Mouse (Mus musculus): Measurements from ENCODE around the gene D630003M21Rik. TPM values are rescaled to one million over a fixed set of nuclear protein-coding genes. Genes with fewer than 3 reads are reported as not detected.

Gene D630003M21Rik
- total RNA-seq, 2 experiments from 2014 or later: 1.2 to 2.2 TPM

DNA sequence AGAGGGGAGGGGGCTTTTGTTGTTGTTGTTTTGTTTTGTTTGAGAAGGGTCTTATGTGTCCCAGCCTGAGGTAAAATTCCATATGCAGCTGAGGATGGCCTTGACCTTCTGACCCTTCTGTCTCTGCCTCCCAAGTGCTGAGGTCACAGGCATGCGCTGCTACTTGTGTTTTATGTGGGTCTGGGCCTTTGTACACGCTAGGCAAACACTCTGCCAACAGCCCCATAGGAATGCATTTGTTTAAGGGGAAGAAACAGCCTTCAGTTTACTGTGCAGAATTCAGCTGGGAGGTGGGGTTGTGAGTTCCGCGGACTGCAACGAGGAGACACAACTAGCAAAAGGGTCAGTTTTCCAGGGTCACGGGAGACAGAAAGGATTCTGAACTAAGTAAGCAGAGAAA lies 1.6 kb upstream of the D630003M21Rik start:
- no peak for DNase-seq
- intact Hi-C loops (cut with DNase I): no loop called here
- H3K27ac ChIP-seq: peak overlapping the region; percentile 35
- H3K4me3 ChIP-seq: no peak overlapping the region
- no peak for TF ChIP-seq CTCF (IDR thresholded peaks at IDR 0.05)

DNA sequence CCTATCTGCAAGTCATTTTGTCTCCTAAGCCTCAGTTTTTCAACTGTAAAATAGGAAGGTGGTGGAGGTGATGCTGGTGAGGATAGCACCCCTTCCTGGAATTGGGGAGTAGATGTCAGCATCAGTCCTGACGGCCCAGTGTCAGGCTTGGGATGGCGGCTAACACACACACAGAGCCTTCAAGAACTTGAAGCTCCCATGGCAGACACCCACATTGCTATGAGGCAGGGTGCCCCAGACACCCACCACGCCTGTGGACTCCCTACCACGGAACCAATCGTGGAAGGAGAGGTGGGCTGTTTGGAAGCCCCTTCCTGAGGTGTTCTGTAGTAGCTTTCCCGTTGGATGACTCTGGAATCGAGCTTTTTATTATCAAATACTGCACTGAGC lies 476 bp upstream of the D630003M21Rik start:
- Histone ChIP-seq H3K27ac (peak overlapping the region; percentile 82), H3K4me3 (peak overlapping the region; percentile 70)
- no peak for DNase-seq
- intact Hi-C loops (cut with DNase I): no loop called here
- TF ChIP-seq CTCF (IDR thresholded peaks at IDR 0.05): no peak

DNA sequence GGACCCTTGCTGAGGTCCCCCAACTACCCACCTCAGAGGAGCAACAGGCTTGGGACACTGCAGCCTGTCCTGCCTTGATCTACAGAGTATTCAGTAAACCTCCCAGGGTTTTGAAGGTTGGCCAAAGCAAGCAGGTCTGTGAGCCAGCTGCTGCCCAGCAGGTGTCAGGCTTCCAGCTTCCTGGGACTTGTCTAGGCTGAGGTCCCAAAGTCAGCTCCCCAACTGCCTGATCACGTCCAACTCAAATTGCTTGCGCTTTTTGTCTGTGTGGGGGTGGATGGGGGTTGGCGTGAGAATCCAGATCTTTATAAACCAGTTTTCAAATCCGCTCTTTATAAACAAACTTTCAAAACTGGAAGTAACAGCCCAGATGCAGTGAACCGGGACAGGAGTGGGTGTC lies 3.7 kb downstream of the D630003M21Rik start:
- no peak overlapping the region for H3K4me3 ChIP-seq
- intact Hi-C loops (cut with DNase I): loop anchor here (2.0 kb wide), 1 partner anchor 34 kb away; the partner anchor contains the start of gene Bpi
- TF ChIP-seq CTCF (IDR thresholded peaks at IDR 0.05): peak; percentile 69
- peak; percentile 83 for DNase-seq
- H3K27ac ChIP-seq: peak overlapping the region; percentile 64

DNA sequence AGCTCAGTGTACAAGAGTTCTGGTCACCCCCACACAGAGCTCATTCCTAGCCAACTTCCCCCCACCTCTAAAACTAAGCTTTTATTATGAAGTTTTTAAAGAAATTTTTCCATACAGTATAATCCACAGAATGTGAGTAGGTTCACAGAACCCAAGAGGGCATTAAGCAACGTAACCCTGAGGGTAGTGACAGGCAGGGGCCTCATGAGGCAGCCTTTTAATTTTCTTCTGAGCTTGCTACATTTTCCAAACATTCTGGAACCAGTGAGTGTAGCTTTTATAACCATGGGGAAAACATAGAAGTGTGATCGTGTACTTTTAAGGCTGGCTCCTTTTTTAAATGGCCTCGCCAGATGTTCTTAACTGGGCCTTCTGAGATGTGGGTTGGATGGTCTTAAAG lies 5.5 kb downstream of the D630003M21Rik start:
- no peak overlapping the region for H3K4me3 ChIP-seq
- no peak for TF ChIP-seq CTCF (IDR thresholded peaks at IDR 0.05)
- DNase-seq: no peak
- peak overlapping the region; percentile 71 for H3K27ac ChIP-seq
- intact Hi-C loops (cut with DNase I): no loop called here

DNA sequence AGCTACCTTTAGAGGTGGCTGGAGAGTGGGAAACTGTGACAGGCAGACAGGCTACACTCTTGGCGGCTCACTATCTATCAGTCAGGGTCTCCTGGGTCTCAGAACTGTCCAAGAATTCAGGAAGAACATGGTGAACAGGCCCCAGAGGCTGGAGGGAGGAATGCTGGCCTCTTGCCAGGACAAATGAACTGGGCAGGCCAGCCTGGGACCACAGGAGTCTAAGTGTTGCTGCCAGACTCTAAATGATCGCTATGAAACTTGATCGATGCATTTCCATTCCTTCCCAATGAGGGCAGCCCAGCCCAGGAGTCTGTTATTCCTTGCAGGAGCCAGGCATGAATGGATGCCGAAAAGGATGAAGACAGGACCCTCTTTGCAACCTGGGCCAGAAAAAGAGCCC lies 6.4 kb downstream of the D630003M21Rik start:
- TF ChIP-seq CTCF (IDR thresholded peaks at IDR 0.05): no peak
- peak overlapping the region; percentile 71 for H3K27ac ChIP-seq
- no peak overlapping the region for H3K4me3 ChIP-seq
- peak; percentile 72 for DNase-seq
- intact Hi-C loops (cut with DNase I): no loop called here

DNA sequence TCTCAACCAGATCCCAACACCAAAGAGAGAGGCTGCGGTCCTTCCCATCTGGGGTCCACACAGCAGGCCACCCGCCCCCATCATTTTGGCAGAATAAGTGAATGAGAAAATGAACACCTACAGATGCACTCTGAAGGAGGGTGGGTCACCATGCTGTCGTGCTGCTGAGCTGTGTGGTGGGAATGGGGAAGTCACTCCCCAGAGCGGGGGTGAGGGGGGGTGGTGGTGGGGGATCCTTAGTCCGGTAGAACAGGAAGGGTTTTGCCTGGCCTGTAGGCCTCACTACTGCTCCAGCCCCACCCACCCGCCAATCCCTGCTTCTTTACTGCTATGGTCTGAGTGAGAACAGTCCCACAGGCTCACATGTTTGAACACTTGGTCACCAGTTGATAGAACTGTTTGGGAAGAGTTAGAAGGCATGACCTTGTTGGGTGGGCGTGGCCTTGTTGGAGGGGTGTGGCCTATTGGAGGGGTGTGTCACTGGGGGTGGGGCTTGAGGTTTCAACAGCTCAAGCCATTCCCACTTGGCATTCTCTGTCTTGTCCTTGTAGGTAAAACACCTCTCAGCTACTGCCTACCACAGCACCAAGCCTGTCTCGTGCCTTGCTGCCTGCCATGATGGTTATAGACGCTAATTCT lies 7.5 kb downstream of the D630003M21Rik start:
- no peak for DNase-seq
- intact Hi-C loops (cut with DNase I): no loop called here
- H3K27ac ChIP-seq: peak overlapping the region; percentile 71
- H3K4me3 ChIP-seq: no peak overlapping the region
- TF ChIP-seq CTCF (IDR thresholded peaks at IDR 0.05): no peak

DNA sequence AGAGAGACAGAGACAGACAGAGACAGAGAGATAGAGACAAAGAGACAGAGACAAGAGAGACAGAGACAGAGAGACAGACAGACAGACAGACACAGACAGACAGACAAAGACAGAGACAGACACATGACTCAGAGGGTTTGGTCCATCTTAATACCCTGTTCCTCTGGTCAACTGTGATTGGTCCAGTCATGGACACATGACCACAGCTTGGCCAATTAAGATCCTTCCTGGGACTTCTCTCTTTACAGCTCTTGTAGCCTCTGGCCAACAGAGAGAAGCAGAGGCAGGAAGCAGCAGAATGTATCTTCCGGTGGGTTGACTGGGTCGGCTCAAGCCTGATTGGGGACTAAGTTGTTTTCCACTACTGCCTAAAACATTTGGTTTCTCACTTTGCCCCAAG lies 9.5 kb downstream of the D630003M21Rik start:
- H3K27ac ChIP-seq: no peak overlapping the region
- TF ChIP-seq CTCF (IDR thresholded peaks at IDR 0.05): no peak
- no peak for DNase-seq
- intact Hi-C loops (cut with DNase I): no loop called here
- H3K4me3 ChIP-seq: no peak overlapping the region

DNA sequence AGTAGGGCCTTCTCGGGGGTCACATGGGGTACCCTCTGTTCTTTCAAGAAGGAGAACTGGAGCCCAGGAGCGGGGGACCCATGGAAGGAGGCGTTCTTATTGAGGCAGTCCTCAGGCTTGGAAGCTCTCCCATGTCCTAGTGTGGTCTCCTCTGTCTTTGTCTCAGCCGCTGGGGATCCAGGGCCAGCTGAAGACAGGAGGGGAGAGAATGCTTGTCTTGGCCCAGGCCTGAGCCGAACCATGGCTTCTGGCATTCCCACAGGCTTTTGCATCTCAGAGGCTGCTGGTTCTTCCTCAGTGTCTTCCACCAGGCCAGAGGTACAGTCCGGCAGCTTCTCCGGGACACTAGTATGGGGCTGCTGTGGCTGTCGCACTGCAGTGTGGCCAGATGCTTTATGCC lies 12.5 kb downstream of the D630003M21Rik start:
- DNase-seq: no peak
- intact Hi-C loops (cut with DNase I): no loop called here
- no peak for TF ChIP-seq CTCF (IDR thresholded peaks at IDR 0.05)
- Histone ChIP-seq H3K4me3 (no peak overlapping the region), H3K27ac (peak overlapping the region; percentile 57)

DNA sequence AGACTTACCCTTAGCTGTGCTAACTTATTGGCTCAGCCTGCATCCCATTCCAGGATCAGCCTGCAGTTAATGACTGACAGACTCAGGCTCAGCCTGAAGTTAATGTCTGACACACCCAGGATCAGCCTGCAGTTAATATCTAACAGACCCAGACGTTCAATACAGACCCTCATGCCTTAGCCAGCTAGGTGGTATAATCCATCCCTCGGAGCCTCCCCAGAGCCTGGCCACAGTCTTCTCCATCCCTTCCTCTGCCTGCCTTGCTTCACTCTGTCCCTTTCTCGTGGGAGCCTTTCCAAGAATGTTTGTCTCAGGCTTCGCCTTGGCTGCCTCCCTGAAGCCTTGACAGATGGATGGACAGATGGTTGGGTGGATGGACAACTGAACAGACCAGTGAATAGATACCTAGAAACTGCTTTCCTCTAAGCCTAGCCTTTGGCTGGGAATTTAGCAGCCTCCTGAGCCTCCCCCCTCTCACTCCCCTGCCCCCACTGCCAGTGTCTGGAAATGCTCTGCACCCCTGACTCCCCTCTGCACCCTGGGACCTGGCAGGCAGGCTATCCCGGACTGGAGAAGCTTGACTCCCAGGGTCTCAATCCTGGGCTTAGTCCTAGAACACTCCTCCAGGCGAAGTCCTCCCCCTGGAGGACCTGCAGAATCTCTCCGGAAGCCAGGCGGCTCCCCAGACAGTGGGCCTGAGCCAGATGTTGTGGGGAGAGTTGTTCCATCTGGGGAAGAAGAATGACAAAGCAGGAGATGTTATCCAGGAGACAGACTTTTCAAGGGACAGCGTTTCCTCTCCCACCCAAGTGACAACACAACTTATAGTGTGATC lies 13.5 kb downstream of the D630003M21Rik start:
- no peak overlapping the region for H3K4me3 ChIP-seq
- intact Hi-C loops (cut with DNase I): no loop called here
- DNase-seq: peak; percentile 72
- H3K27ac ChIP-seq: peak overlapping the region; percentile 57; the same call in 1 of the 2 replicates
- TF ChIP-seq CTCF (IDR thresholded peaks at IDR 0.05): peak; percentile 6; the same call in 1 of the 2 replicates

DNA sequence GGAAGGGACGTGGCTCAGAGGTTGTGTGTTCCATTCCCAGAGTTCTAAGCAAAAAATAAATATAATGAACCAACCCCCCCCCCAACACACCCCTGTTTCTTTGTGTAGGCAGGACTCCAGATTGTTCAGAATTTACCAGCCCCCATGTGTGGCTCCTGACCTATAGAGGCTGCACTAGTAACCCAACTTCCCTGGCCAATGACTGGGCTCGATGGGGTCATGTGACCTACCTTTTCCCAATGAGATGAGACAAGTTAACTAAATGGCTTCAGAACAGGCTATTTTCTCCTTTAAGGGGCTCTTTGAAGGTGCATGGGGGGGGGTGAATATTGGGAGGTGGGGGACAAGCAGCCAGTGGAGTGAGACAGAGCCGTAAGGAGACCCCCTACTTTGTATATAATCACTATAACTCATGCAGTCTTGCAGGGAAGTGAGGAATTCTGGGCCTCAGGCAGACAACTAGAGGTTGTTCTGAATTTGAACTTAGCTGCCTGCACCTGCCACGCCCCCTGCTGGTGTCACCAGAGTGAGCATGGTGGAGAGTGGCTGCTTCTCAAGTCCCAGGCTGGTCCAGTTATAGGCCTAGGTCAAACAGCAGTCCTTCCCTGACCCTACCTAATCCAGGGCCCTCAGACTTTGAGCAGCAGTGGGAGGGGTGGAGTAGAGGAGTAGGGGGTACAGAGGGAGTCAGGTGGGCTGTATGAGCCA lies 17.1 kb downstream of the D630003M21Rik start:
- TF ChIP-seq CTCF (IDR thresholded peaks at IDR 0.05): peak; percentile 39
- Histone ChIP-seq H3K27ac (no peak overlapping the region), H3K4me3 (no peak overlapping the region)
- no peak for DNase-seq
- intact Hi-C loops (cut with DNase I): no loop called here

DNA sequence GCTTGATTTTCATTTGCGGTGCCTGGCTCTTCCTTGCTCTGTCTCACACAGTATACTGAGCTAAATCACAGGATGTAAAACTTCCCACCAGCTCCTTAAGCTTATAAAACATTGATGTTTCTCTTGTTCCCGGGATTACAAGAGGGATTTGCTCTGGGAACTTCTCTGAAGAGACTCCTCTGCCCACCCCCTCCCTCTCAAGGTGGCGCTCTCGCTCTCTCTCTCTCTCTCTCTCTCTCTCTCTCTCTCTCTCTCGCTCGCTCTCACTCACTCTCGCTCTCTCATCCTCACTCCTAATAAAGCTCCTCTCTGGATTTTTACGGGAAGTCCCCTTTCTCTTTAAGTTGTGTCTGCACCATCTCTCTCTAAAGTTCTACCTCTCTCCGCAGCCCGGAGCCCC lies 18.1 kb downstream of the D630003M21Rik start:
- H3K4me3 ChIP-seq: no peak overlapping the region
- no peak for DNase-seq
- no peak overlapping the region for H3K27ac ChIP-seq
- no peak for TF ChIP-seq CTCF (IDR thresholded peaks at IDR 0.05)
- intact Hi-C loops (cut with DNase I): no loop called here

DNA sequence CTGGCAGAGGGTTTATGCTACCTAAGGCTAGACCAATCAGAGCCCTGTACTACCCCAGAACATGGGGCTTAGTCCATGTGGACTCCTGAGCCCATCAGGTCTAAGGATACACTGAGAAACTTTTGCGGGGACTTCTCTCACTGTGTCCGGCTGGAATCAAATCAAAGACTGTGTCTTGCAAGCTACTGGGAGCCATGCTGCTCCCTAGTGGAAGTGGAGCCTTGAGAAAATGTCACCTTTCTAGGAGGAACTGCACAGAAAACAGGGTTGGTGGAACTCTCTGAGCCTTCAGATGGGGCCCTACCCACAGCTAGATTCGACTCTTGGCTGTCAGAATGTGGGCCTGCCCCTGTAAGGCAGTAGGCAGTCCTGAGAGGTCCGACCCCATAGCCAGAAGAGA lies 18.5 kb downstream of the D630003M21Rik start:
- Histone ChIP-seq H3K27ac (no peak overlapping the region), H3K4me3 (no peak overlapping the region)
- TF ChIP-seq CTCF (IDR thresholded peaks at IDR 0.05): peak; percentile 51
- DNase-seq: peak; percentile 57
- intact Hi-C loops (cut with DNase I): no loop called here

DNA sequence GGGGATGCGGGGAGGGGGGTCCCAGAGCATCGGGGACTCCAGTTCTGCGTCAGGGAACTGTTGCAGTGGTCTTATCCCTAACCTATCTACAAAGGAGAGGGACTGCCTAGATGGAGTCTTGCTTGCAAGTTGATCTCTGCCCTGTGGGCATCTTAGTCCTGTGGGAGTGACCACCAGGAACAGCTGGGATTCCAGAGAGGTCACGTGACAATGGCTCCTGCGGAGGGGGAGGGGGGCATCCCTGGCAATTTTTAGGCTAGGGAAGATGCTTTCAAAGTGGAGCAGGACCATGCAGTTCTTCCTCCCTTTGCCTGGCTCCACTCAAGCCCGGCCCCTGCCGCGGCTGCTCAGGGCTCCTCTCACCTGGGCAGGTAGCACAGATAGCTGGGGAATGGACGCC lies 19.2 kb downstream of the D630003M21Rik start:
- H3K27ac ChIP-seq: no peak overlapping the region
- DNase-seq: no peak
- no peak overlapping the region for H3K4me3 ChIP-seq
- intact Hi-C loops (cut with DNase I): loop anchor here (2.0 to 5.0 kb wide), 2 partner anchors 139 to 602 kb away; no protein-coding TSS in a partner anchor
- TF ChIP-seq CTCF (IDR thresholded peaks at IDR 0.05): no peak
